Mouse (Mus musculus): ENCODE results near the gene Mrpl4.

DNA sequence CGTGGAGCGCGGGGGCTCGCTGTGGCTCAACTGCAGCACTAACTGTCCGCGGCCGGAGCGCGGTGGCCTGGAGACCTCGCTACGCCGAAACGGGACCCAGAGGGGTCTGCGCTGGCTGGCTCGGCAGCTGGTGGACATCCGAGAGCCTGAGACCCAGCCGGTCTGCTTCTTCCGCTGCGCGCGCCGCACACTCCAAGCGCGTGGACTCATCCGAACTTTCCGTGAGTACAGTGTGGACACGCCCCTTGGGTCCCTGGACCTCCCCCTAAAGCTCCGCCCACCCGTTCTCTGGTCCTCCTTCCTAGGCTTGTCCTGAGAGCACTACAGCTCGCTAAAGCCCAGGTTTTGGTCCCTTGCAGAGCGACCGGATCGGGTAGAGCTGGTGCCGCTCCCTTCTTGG lies 30.6 kb downstream of the Mrpl4 start:
- TF ChIP-seq CTCF (IDR thresholded peaks at IDR 0.05; ENCODE audit: low read depth, low read length) (no peak), POLR2A (IDR thresholded peaks at IDR 0.05; ENCODE audit: extremely low read depth, insufficient read depth, low read length) (no peak)
